Mouse (Mus musculus) CH12.LX (cell line): ENCODE measurements around the gene Pcolce2. TPM values are rescaled to one million over a fixed set of nuclear protein-coding genes. Genes with fewer than 3 reads are reported as not detected.

ENCODE experiments used
- DNase-seq: peaks from one replicate; pipeline ENCODE4 v3.0.0-alpha.2; 2013; ENCODE audit errors: extremely low read depth
- H3K27ac ChIP-seq: 2 replicates; pipeline ENCODE4 v1.5.1; 2012; ENCODE audit warnings: low read depth, mild to moderate bottlenecking, control low read depth, moderate library complexity; ENCODE audit not compliant: insufficient read depth
- H3K27me3 ChIP-seq: replicated peaks from 2 replicates; pipeline ENCODE3; 2012; ENCODE audit warnings: inconsistent platforms
- H3K36me3 ChIP-seq, 2 experiments: replicated peaks in 1 of 2; 2 replicates each; pipeline versions ENCODE3 to v1.6.1; 2012; ENCODE audit warnings: inconsistent platforms in 1 of 2, low read length in 1 of 2, mild to moderate bottlenecking in 1 of 2, mixed read lengths in 1 of 2, moderate library complexity in 1 of 2; ENCODE audit not compliant: control insufficient read depth in 1 of 2, insufficient read depth in 1 of 2
- H3K4me1 ChIP-seq, 2 experiments: 2 replicates each; pipeline ENCODE4 v1.6.1; 2012; ENCODE audit warnings: inconsistent platforms in 1 of 2, moderate library complexity in 1 of 2; ENCODE audit not compliant: insufficient read depth in 2 of 2, control insufficient read depth in 1 of 2
- H3K4me2 ChIP-seq: 2 replicates; pipeline ENCODE4 v1.6.1; 2012; ENCODE audit warnings: low read depth, mild to moderate bottlenecking, control low read depth; ENCODE audit not compliant: poor library complexity, insufficient read depth, severe bottlenecking
- H3K4me3 ChIP-seq, 3 experiments: fragments of 150-350 bp in 1 of 3; sonication (generic) in 1 of 3; replicated peaks in 1 of 3; 2 replicates each; pipeline versions ENCODE3 to v1.5.1; 2011 to 2012; ENCODE audit warnings: low read depth in 2 of 3, low read length in 2 of 3, mild to moderate bottlenecking in 2 of 3, moderate library complexity in 2 of 3, control low read depth in 1 of 3, improper control_type of control experiment in 1 of 3, inconsistent platforms in 1 of 3, mixed read lengths in 1 of 3; ENCODE audit not compliant: poor library complexity in 1 of 3
- H3K79me2 ChIP-seq: replicated peaks from 2 replicates; pipeline ENCODE4 v1.6.1; 2012; ENCODE audit warnings: mild to moderate bottlenecking, moderate library complexity; ENCODE audit not compliant: control insufficient read depth, poor library complexity, insufficient read depth, severe bottlenecking; ENCODE audit errors: extremely low read depth
- H3K9ac ChIP-seq: 2 replicates; pipeline ENCODE4 v1.6.1; 2012; ENCODE audit warnings: low read depth, mild to moderate bottlenecking, control low read depth, moderate library complexity; ENCODE audit not compliant: insufficient read depth
- H3K9me3 ChIP-seq: replicated peaks from 2 replicates; pipeline ENCODE3; 2012; ENCODE audit warnings: low read length, inconsistent platforms, mixed read lengths
- BHLHE40 ChIP-seq: IDR thresholded peaks from 2 replicates; pipeline ENCODE4 v1.6.1; 2011; ENCODE audit warnings: mild to moderate bottlenecking, low read depth, low read length, improper control_type of control experiment
- CHD1 ChIP-seq: IDR thresholded peaks from 2 replicates; pipeline ENCODE4 v1.6.1; 2012; ENCODE audit warnings: low read depth, low read length, improper control_type of control experiment, inconsistent platforms
- CHD2 ChIP-seq: IDR thresholded peaks from 2 replicates; pipeline ENCODE4 v1.6.1; 2011; ENCODE audit warnings: low read length, improper control_type of control experiment
- CTCF ChIP-seq, 2 experiments: IDR thresholded peaks in 1 of 2; conservative IDR thresholded peaks in 1 of 2; 2 replicates each; pipeline ENCODE4 v1.5.1; 2011 to 2012; ENCODE audit warnings: low read depth in 2 of 2, low read length in 2 of 2, improper control_type of control experiment in 1 of 2, inconsistent platforms in 1 of 2, mild to moderate bottlenecking in 1 of 2, moderate library complexity in 1 of 2
- ELF1 ChIP-seq: IDR thresholded peaks from 2 replicates; pipeline ENCODE4 v1.6.1; 2014; ENCODE audit warnings: low read depth, mild to moderate bottlenecking, inconsistent platforms, low read length, improper control_type of control experiment
- ETS1 ChIP-seq: conservative IDR thresholded peaks from 2 replicates; pipeline ENCODE4 v1.6.1; 2012; ENCODE audit warnings: low read depth, mild to moderate bottlenecking, inconsistent platforms, low read length, improper control_type of control experiment, moderate library complexity
- JUN ChIP-seq: IDR thresholded peaks from 2 replicates; pipeline ENCODE4 v1.6.1; 2011; ENCODE audit warnings: low read depth, mild to moderate bottlenecking, low read length, improper control_type of control experiment, moderate library complexity; ENCODE audit not compliant: insufficient read depth
- JUND ChIP-seq: conservative IDR thresholded peaks from 2 replicates; pipeline ENCODE4 v1.6.1; 2011; ENCODE audit warnings: low read depth, low read length, improper control_type of control experiment
- MAX ChIP-seq: IDR thresholded peaks from 2 replicates; pipeline ENCODE4 v1.6.1; 2011; ENCODE audit warnings: low read length, improper control_type of control experiment
- MAZ ChIP-seq: IDR thresholded peaks from 2 replicates; pipeline ENCODE4 v1.6.1; 2012; ENCODE audit warnings: low read depth, mild to moderate bottlenecking, inconsistent platforms, low read length, improper control_type of control experiment, moderate library complexity
- MEF2A ChIP-seq: IDR thresholded peaks from 2 replicates; pipeline ENCODE4 v1.6.1; 2014; ENCODE audit warnings: low read depth, mild to moderate bottlenecking, inconsistent platforms, low read length, improper control_type of control experiment, borderline replicate concordance
- MXI1 ChIP-seq: IDR thresholded peaks from 2 replicates; pipeline ENCODE4 v1.6.1; 2011; ENCODE audit warnings: mild to moderate bottlenecking, low read depth, low read length, improper control_type of control experiment
- NELFE ChIP-seq: IDR thresholded peaks from 2 replicates; pipeline ENCODE4 v1.6.1; 2011; ENCODE audit warnings: low read depth, low read length, improper control_type of control experiment
- NRF1 ChIP-seq: IDR thresholded peaks from 2 replicates; pipeline ENCODE4 v1.6.1; 2014; ENCODE audit warnings: low read depth, mild to moderate bottlenecking, inconsistent platforms, low read length, improper control_type of control experiment, moderate library complexity
- PAX5 ChIP-seq: IDR thresholded peaks from 2 replicates; pipeline ENCODE4 v1.6.1; 2012; ENCODE audit warnings: low read length, inconsistent platforms, mixed read lengths
- POLR2A ChIP-seq: IDR thresholded peaks from 2 replicates; pipeline ENCODE4 v1.6.1; 2011; ENCODE audit warnings: low read depth, mild to moderate bottlenecking, improper control_type of control experiment, low read length
- RAD21 ChIP-seq: IDR thresholded peaks from 2 replicates; pipeline ENCODE4 v1.6.1; 2011; ENCODE audit warnings: low read depth, mild to moderate bottlenecking, low read length, improper control_type of control experiment, moderate library complexity
- RCOR1 ChIP-seq: conservative IDR thresholded peaks from 2 replicates; pipeline ENCODE4 v1.6.1; 2012; ENCODE audit warnings: low read depth, mild to moderate bottlenecking, inconsistent platforms, low read length, improper control_type of control experiment
- SIN3A ChIP-seq: IDR thresholded peaks from 2 replicates; pipeline ENCODE4 v1.6.1; 2012; ENCODE audit warnings: low read length, improper control_type of control experiment, inconsistent platforms
- USF1 ChIP-seq: IDR thresholded peaks from 2 replicates; pipeline ENCODE4 v1.6.1; 2014; ENCODE audit warnings: low read depth, mild to moderate bottlenecking, inconsistent platforms, low read length, improper control_type of control experiment
- ZC3H11A ChIP-seq: IDR thresholded peaks from 2 replicates; pipeline ENCODE4 v1.6.1; 2012; ENCODE audit warnings: low read depth, mild to moderate bottlenecking, inconsistent platforms, low read length, improper control_type of control experiment
- ZNF384 ChIP-seq: IDR thresholded peaks from 2 replicates; pipeline ENCODE4 v1.6.1; 2012; ENCODE audit warnings: low read depth, low read length, improper control_type of control experiment, inconsistent platforms
- dilution Hi-C: fragments of 300-500 bp; cut with MboI; formaldehyde crosslinking; loops from 2 replicates; pipeline ENCODE4 v1.14.3; 2020; ENCODE audit warnings: low sequenced_read_pairs; ENCODE audit not compliant: extremely low pct_unique_long_range_greater_than_20kb, extremely low pct_ligation_motif_present
- in situ Hi-C: fragments of 300-500 bp; cut with MboI; formaldehyde crosslinking; loops from 3 replicates; pipeline ENCODE4 v1.14.3; 2019; ENCODE audit warnings: low sequenced_read_pairs, low pct_ligation_motif_present, low pct_unique_long_range_greater_than_20kb, mixed read lengths
- polyA plus RNA-seq: library from polyadenylated mRNA; unstranded; fragments of >175 nt; gene quantifications from 2 replicates; pipeline ENCODE4 v1.2.1, GENCODE M21; 2012; ENCODE audit warnings: low read depth; ENCODE audit not compliant: insufficient read length
- total RNA-seq, 2 experiments: library from RNA; depleted of rRNA; stranded (reverse); fragments of 300-350 nt in 1 of 2; fragments of >200 nt in 1 of 2; gene quantifications; 2 replicates each; pipeline ENCODE4 v1.2.3; 2012 to 2014

The Pcolce2 gene
- total and polyA plus RNA-seq, 3 experiments, result 0.04 TPM; not detected in 2

GRCm38 (mm10) chr9:95694526-95694925 is 57.1 kb downstream of the Pcolce2 start:
- dilution Hi-C loops (no loop called here), in situ Hi-C loops (loop anchor here (25.0 kb wide), 1 partner anchor 143 kb away; the partner anchor contains the start of gene Pls1)
- no peaks in the 10 kb centered on the region for H3K27me3 ChIP-seq

GRCm38 (mm10) chr9:95695023-95695422 is 57.6 kb downstream of the Pcolce2 start:
- peak; percentile 81 for TF ChIP-seq NRF1
- no peak for TF ChIP-seq CHD2
- peak; percentile 77 for TF ChIP-seq BHLHE40
- no peak for TF ChIP-seq JUN
- TF ChIP-seq MAX, result peak; percentile 48; the same call in 1 of the 2 replicates
- TF ChIP-seq ZNF384, result peak; percentile 60
- no peak for TF ChIP-seq NELFE
- H3K9ac ChIP-seq, result no peak overlapping the region
- dilution Hi-C loops (no loop called here), in situ Hi-C loops (loop anchor here (25.0 kb wide), 1 partner anchor 142 kb away; the partner anchor contains the start of gene Pls1)
- peak overlapping the region; percentile 97 for H3K4me2 ChIP-seq
- no peak overlapping the region for H3K27ac ChIP-seq
- no peaks in the 10 kb centered on the region for H3K79me2 ChIP-seq
- no peaks in the 10 kb centered on the region for H3K36me3 ChIP-seq
- peak; percentile 22 for DNase-seq
- no peak overlapping the region for H3K4me3 ChIP-seq
- no peaks in the 10 kb centered on the region for H3K9me3 ChIP-seq
- no peaks in the 10 kb centered on the region for H3K4me1 ChIP-seq
- no peaks in the 10 kb centered on the region for H3K27me3 ChIP-seq

More at GRCm38 (mm10) chr9:95694526-95694925, 57.1 kb downstream of the Pcolce2 start:
- Histone ChIP-seq H3K9ac (peak overlapping the region; percentile 0; the same call in 1 of the 2 replicates), H3K9me3 (no peaks in the 10 kb centered on the region), H3K4me1 (no peaks in the 10 kb centered on the region), H3K4me2 (peak overlapping the region; percentile 97), H3K27ac (no peak overlapping the region), H3K4me3 (peak overlapping the region in 2 of 3 experiments; percentile 44 to 57), H3K79me2 (no peaks in the 10 kb centered on the region), H3K36me3 (no peaks in the 10 kb centered on the region)
- TF ChIP-seq MXI1 (no peak), ZC3H11A (no peak), USF1 (no peak), ELF1 (no peak), POLR2A (no peak), CHD1 (no peak), ETS1 (no peak), MEF2A (no peak), JUND (no peak), RAD21 (no peak), CTCF (conservative IDR thresholded peaks at IDR 0.05 in 1 of 2, IDR thresholded peaks at IDR 0.05 in 1 of 2; ENCODE audit: low read depth in 2 of 2, low read length in 2 of 2) (no peak), SIN3A (no peak), RCOR1 (no peak), NRF1 (no peak), PAX5 (no peak), MAZ (no peak)
- no peak for DNase-seq
